Mouse (Mus musculus) heart, embryonic 11.5 days (tissue): ENCODE data around the gene F930015N05Rik. TPM values are rescaled to one million over a fixed set of nuclear protein-coding genes. Genes with fewer than 3 reads are reported as not detected.

Experiments
- ATAC-seq: fragments of 200-750 bp; cut with Nextera tagmentation; replicated peaks from 2 replicates; pipeline ENCODE4 v1.8.0; 2017; ENCODE audit warnings: moderate library complexity; ENCODE audit not compliant: insufficient number of reproducible peaks, low FRiP score, low TSS enrichment
- H3K27ac ChIP-seq: fragments of 300-500 bp; sonication (generic); 2 replicates; pipeline ENCODE4 v1.5.1; 2014; ENCODE audit warnings: mild to moderate bottlenecking, low read depth, low read length
- H3K27me3 ChIP-seq: fragments of 300-500 bp; sonication (generic); 2 replicates; pipeline ENCODE4 v1.6.1; 2014; ENCODE audit warnings: mild to moderate bottlenecking, low read length, mixed read lengths; ENCODE audit not compliant: control insufficient read depth, insufficient read depth
- H3K36me3 ChIP-seq: fragments of 300-500 bp; sonication (generic); 2 replicates; pipeline ENCODE4 v1.6.1; 2014; ENCODE audit warnings: mild to moderate bottlenecking, low read length, moderate library complexity, mixed read lengths; ENCODE audit not compliant: control insufficient read depth, insufficient read depth
- H3K4me1 ChIP-seq: fragments of 300-500 bp; sonication (generic); 2 replicates; pipeline ENCODE4 v1.6.1; 2014; ENCODE audit warnings: low read length; ENCODE audit not compliant: control insufficient read depth, insufficient read depth
- H3K4me2 ChIP-seq: fragments of 300-500 bp; sonication (generic); 2 replicates; pipeline ENCODE4 v1.6.1; 2014; ENCODE audit warnings: mild to moderate bottlenecking, moderate library complexity
- H3K4me3 ChIP-seq: fragments of 300-500 bp; sonication (generic); 2 replicates; pipeline ENCODE4 v1.5.1; 2014; ENCODE audit warnings: low read depth, low read length
- H3K9ac ChIP-seq: fragments of 300-500 bp; sonication (generic); 2 replicates; pipeline ENCODE4 v1.6.1; 2014; ENCODE audit warnings: mild to moderate bottlenecking, low read depth, low read length, moderate library complexity
- H3K9me3 ChIP-seq: fragments of 300-500 bp; sonication (generic); replicated peaks from 2 replicates; pipeline ENCODE4 v1.6.1; 2016; ENCODE audit warnings: low read length; ENCODE audit not compliant: control insufficient read depth
- WGBS: fragments of 180-500 bp; shearing (Covaris S2); extraction: QIAGEN DNeasy Blood & Tissue Kit; methylation state at CpG from one replicate; pipeline ENCODE4 v1.1.7; 2014; ENCODE audit not compliant: insufficient replicate concordance; 5-methylcytosine and 5-hydroxymethylcytosine counted together
- polyA plus RNA-seq: library from polyadenylated mRNA; unstranded; fragments of >200 nt; fragmentation: Nextera tagmentation; extraction: Ambion mirVana; gene quantifications from 2 replicates; pipeline ENCODE4 v1.2.1, GENCODE M21; 2014

The F930015N05Rik gene
- 0.67 and 0.96 TPM in 2 replicates for polyA plus RNA-seq

- peak within 1 kb of the TSS; percentile 35; the same call in 1 of the 2 replicates for H3K27ac ChIP-seq
- H3K27me3 ChIP-seq, result peaks cover 30% of the 10 kb centered on the region
- H3K36me3 ChIP-seq, result no peaks in the 10 kb centered on the region
- WGBS, result 1% methylated on average over 23 of the region's 24 CpGs
- H3K9ac ChIP-seq, result peak within 1 kb of the TSS; percentile 80
- peak within 1 kb of the TSS; percentile 99 for H3K4me2 ChIP-seq
- H3K4me3 ChIP-seq, result peak within 1 kb of the TSS; percentile 69
- peaks cover 4% of the 10 kb centered on the region; the same call in 1 of the 2 replicates for H3K4me1 ChIP-seq
- no peak for ATAC-seq
- no peaks in the 10 kb centered on the region for H3K9me3 ChIP-seq
Measured at GRCm38 (mm10) chr11:64436412-64436727, at the start of gene F930015N05Rik. F930015N05Rik (minus strand) TSS chr11:64436653.

- WGBS, result 60% methylated on average over 3 of the region's 3 CpGs
- Histone ChIP-seq H3K27ac (0 out of 2 replicates have a peak overlapping the region, but pooled peaks have one; percentile 29), H3K4me3 (no peak overlapping the region), H3K9ac (no peak overlapping the region), H3K36me3 (no peaks in the 10 kb centered on the region), H3K27me3 (no peaks in the 10 kb centered on the region; the same call in 1 of the 2 replicates), H3K4me1 (no peaks in the 10 kb centered on the region), H3K9me3 (no peaks in the 10 kb centered on the region), H3K4me2 (no peak overlapping the region)
- no peak for ATAC-seq
Measured at GRCm38 (mm10) chr11:64481445-64481844, 45.0 kb upstream of the F930015N05Rik start.

GRCm38 (mm10) chr11:64473679-64474078 is 37.2 kb upstream of the F930015N05Rik start:
- Histone ChIP-seq H3K36me3 (no peaks in the 10 kb centered on the region), H3K9ac (no peak overlapping the region), H3K4me3 (no peak overlapping the region), H3K4me2 (no peak overlapping the region), H3K27ac (no peak overlapping the region), H3K9me3 (no peaks in the 10 kb centered on the region), H3K27me3 (no peaks in the 10 kb centered on the region; the same call in 1 of the 2 replicates), H3K4me1 (no peaks in the 10 kb centered on the region)
- 65% methylated on average over 3 of the region's 3 CpGs for WGBS
- ATAC-seq, result no peak

GRCm38 (mm10) chr11:64470689-64471088 is 34.2 kb upstream of the F930015N05Rik start:
- H3K27ac ChIP-seq, result no peak overlapping the region
- no peak overlapping the region for H3K4me3 ChIP-seq
- no peak overlapping the region for H3K4me2 ChIP-seq
- no peak for ATAC-seq
- H3K36me3 ChIP-seq, result no peaks in the 10 kb centered on the region
- H3K4me1 ChIP-seq, result no peaks in the 10 kb centered on the region
- no peaks in the 10 kb centered on the region for H3K27me3 ChIP-seq
- H3K9me3 ChIP-seq, result no peaks in the 10 kb centered on the region
- H3K9ac ChIP-seq, result no peak overlapping the region

- H3K27ac ChIP-seq, result no peak overlapping the region
- H3K36me3 ChIP-seq, result no peaks in the 10 kb centered on the region
- H3K9ac ChIP-seq, result no peak overlapping the region
- 76% methylated on average over 4 of the region's 4 CpGs for WGBS
- H3K9me3 ChIP-seq, result no peaks in the 10 kb centered on the region
- H3K4me1 ChIP-seq, result 0 out of 2 replicates have a peak, but pooled peaks cover 2% of the 10 kb centered on the region
- no peak for ATAC-seq
- H3K27me3 ChIP-seq, result 0 out of 2 replicates have a peak, but pooled peaks cover 2% of the 10 kb centered on the region
- H3K4me3 ChIP-seq, result no peak overlapping the region
- H3K4me2 ChIP-seq, result no peak overlapping the region
Measured at GRCm38 (mm10) chr11:64468737-64469136, 32.3 kb upstream of the F930015N05Rik start.

- Histone ChIP-seq H3K36me3 (no peaks in the 10 kb centered on the region), H3K4me3 (no peak overlapping the region), H3K9ac (no peak overlapping the region), H3K4me1 (0 out of 2 replicates have a peak, but pooled peaks cover 3% of the 10 kb centered on the region), H3K27me3 (0 out of 2 replicates have a peak, but pooled peaks cover 2% of the 10 kb centered on the region), H3K9me3 (no peaks in the 10 kb centered on the region), H3K4me2 (no peak overlapping the region), H3K27ac (no peak overlapping the region)
- WGBS, result 67% methylated on average over 3 of the region's 3 CpGs
- ATAC-seq, result no peak
Measured at GRCm38 (mm10) chr11:64461746-64462145, 25.3 kb upstream of the F930015N05Rik start.

GRCm38 (mm10) chr11:64448586-64449315 is 12.3 kb upstream of the F930015N05Rik start:
- Histone ChIP-seq H3K4me2 (no peak overlapping the region), H3K27me3 (peaks cover 3% of the 10 kb centered on the region; the same call in 1 of the 2 replicates), H3K4me1 (no peaks in the 10 kb centered on the region), H3K27ac (no peak overlapping the region), H3K4me3 (no peak overlapping the region), H3K36me3 (no peaks in the 10 kb centered on the region), H3K9me3 (no peaks in the 10 kb centered on the region), H3K9ac (no peak overlapping the region)
- WGBS, result 80% methylated on average over 9 of the region's 9 CpGs
- no peak for ATAC-seq

GRCm38 (mm10) chr11:64445227-64445626 is 8.8 kb upstream of the F930015N05Rik start:
- Histone ChIP-seq H3K27ac (no peak overlapping the region), H3K9me3 (no peaks in the 10 kb centered on the region), H3K36me3 (no peaks in the 10 kb centered on the region), H3K4me2 (no peak overlapping the region), H3K9ac (no peak overlapping the region), H3K27me3 (peaks cover 17% of the 10 kb centered on the region), H3K4me1 (no peaks in the 10 kb centered on the region), H3K4me3 (no peak overlapping the region)
- 64% methylated on average over 1 of the region's 1 CpGs for WGBS
- no peak for ATAC-seq

GRCm38 (mm10) chr11:64442701-64443100 is 6.2 kb upstream of the F930015N05Rik start:
- 34% methylated on average over 3 of the region's 3 CpGs for WGBS
- Histone ChIP-seq H3K9me3 (no peaks in the 10 kb centered on the region), H3K36me3 (no peaks in the 10 kb centered on the region), H3K27ac (no peak overlapping the region), H3K4me2 (no peak overlapping the region), H3K27me3 (peaks cover 20% of the 10 kb centered on the region), H3K4me3 (no peak overlapping the region), H3K9ac (no peak overlapping the region), H3K4me1 (no peaks in the 10 kb centered on the region)
- ATAC-seq, result no peak
